Mouse (Mus musculus) gonadal fat pad, adult 2 months (tissue): ENCODE measurements at regions not wholly inside any gene's neighbourhood (a gene's known extent, or its start where the extent isn't known, plus 50 kb on each side); places are given as distances from the start of the nearest gene placed in this dataset.

Experiments
- DNase-seq: peaks from one replicate; pipeline ENCODE4 v3.0.0-alpha.2; 2012; ENCODE audit warnings: low read depth

DNA sequence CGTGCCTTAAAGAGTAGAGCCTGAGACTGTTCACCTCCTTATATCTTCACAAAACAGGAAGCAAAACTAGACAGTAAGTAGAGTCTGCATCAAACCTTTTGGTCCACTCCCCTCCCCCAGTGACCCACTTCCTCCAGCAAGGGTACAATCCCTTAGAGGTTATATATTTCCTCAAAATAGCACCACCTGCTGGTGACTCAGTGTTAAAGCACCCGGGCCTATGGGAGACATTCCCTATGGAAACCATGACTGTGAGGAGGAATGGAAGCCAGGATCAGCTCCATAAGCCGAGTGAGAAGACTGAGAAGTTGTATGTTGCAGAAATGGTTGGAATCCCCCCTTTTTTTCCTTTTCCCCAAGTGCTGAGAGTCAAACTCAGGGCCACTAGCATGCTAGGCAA lies 66.5 kb upstream of the 4931429L15Rik start:
- DNase-seq, result no peak

DNA sequence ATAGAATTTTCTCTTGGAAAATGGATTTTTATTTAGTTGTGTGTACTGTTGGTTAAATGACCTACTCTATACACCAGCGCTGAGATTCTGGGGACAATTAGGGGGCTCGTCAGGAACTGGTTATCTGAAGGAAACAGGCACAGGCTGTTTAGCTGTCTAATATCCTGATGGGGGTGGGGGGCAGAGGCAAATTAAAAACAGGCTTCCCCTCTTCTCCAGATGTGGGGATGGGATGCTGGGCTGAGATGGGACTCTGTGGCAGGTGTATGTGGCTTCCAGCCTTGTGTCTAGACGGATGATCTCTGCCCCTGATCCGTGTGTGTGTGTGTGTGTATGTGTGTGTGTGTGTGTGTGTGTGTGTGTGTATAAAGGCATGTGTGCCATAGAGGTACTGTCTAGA lies 61.6 kb upstream of the 4931429L15Rik start:
- DNase-seq, result no peak

DNA sequence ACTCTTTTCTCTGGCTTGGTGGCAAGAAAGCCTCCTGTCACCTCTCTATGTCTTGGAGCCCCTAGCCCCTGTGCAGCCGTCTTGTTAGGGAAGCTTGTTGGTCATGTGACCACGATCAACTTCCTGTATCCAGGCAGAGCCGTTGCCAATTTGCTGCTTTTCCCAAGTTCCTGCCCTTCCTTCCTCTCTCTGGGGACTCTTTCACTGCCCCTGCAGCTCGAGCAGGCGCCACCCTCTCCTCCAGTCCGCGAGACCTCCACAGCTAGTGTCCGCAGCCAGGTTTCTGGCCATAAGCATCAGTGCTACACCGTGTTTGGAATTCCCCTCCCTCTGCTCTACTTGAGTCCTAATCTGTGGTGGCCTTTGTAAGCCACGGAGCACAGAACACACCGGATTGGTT lies 59.7 kb upstream of the 4931429L15Rik start:
- DNase-seq, result no peak

DNA sequence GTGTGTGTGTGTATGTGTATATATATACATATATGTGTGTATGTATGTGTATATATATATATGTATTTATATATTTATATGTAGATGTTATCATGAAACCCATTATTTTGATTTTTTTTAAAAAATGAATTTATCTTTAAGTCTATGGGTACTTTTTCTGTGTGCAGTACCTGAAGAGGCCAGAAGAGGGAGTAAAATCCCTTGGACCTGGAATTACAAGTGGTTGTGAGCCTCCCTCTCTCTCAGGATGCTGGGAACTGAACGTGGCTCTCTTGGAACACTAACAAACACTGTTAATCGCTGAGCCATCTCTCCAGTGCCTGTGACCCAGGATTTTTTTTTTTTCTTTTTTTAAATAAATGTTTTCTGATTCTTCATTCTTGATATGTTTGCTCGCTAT lies 58.6 kb upstream of the 4931429L15Rik start:
- DNase-seq, result no peak
